Mouse (Mus musculus): ENCODE results near the gene Gm8180.
A peak's percentile ranks its signal among the peaks of the same experiment; 100 is the strongest.
"Not testable (repeated sequence)": the region's sequence is repeated elsewhere in the genome, so short reads cannot be mapped to it uniquely, and the experiment has no call there.

DNA sequence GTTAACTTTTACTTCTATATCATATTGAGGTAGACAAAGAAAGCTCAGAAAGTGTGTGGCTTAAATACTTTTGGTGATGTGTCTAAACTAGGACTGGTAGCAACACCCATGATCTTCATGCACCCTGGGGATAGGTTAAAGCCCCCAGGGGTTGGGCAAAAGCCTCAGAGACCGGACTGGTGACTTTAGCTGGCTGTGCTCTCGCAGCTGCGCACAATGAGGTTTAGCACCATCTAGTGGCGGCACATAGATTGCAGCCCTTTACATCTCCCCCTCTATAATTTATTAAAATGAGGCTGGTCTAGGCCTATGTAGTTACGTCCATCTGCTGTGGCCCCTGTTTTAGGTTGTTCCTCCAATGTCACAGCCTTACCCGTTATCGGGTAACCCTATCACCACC is 19.9 kb upstream of the Gm8180 start:
- peak; percentile 2 for TF ChIP-seq CTCF (IDR thresholded peaks at IDR 0.05; ENCODE audit: low read depth, low read length)
- TF ChIP-seq EP300 (IDR thresholded peaks at IDR 0.05; ENCODE audit: insufficient read depth, low read depth, low read length); POLR2A (IDR thresholded peaks at IDR 0.05; ENCODE audit: insufficient read depth, low read length): not testable (repeated sequence)

All from ES-Bruce4 (cell line).